Mouse (Mus musculus): ENCODE data around the gene Srebf1. TPM values are rescaled to one million over a fixed set of nuclear protein-coding genes. Genes with fewer than 3 reads are reported as not detected.

Srebf1 gene
- polyA plus RNA-seq, 1 experiment, result 192 TPM

DNA sequence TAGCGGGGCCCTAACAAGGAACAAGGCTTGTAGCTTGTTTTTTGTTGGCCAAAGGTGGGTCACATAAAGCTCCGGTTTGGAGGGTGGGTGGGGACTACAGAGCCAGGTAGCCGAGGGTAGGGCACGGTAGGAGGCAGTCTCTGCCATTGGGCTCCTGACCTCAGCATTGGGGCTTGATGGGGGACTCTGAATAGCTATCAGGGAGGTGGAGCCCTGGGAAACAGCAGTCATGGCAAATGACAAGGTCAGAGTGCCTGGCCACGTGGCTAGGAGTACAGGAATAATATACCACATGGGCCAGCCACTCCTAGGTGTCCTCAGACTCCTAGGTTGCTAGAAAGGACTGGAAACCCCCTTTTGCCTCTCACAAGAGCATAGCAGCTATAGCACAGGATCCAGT lies 26.0 kb downstream of the Srebf1 start:
- TF ChIP-seq CEBPB (IDR thresholded peaks at IDR 0.05; ENCODE audit: insufficient read depth, poor library complexity, severe bottlenecking) (no peak), POLR2A (IDR thresholded peaks at IDR 0.05; ENCODE audit: insufficient read length, low read depth) (no peak), POLR2AphosphoS2 (IDR thresholded peaks at IDR 0.05; ENCODE audit: insufficient read length, low read depth) (no peak), MAX (IDR thresholded peaks at IDR 0.05; ENCODE audit: low read depth) (no peak), SRF (IDR thresholded peaks at IDR 0.05; ENCODE audit: control insufficient read depth, insufficient read length, low read depth) (no peak), MYOG (IDR thresholded peaks at IDR 0.05; ENCODE audit: control insufficient read depth in 1 of 3, insufficient read depth in 1 of 3, insufficient read length in 2 of 3, low read depth in 2 of 3) (no peak), MYOD1 (IDR thresholded peaks at IDR 0.05; ENCODE audit: control insufficient read depth in 1 of 3, insufficient read length in 2 of 3, low read depth in 2 of 3) (no peak), TCF12 (IDR thresholded peaks at IDR 0.05; ENCODE audit: insufficient read depth, poor library complexity, severe bottlenecking) (no peak), USF1 (IDR thresholded peaks at IDR 0.05; ENCODE audit: low read depth) (no peak), REST (IDR thresholded peaks at IDR 0.05; ENCODE audit: insufficient read depth, insufficient read length) (no peak), E2F4 (IDR thresholded peaks at IDR 0.05; ENCODE audit: insufficient read depth) (no peak), TCF3 (IDR thresholded peaks at IDR 0.05; ENCODE audit: insufficient read length, low read depth) (no peak)
- no peak overlapping the region for H3K4me3 ChIP-seq
- no peaks in the 10 kb centered on the region for H3K79me2 ChIP-seq (ENCODE audit: control insufficient read depth, insufficient read depth)

GRCm38 (mm10) chr11:60195108-60195507 lies 27.3 kb downstream of the Srebf1 start:
- TF ChIP-seq TCF3 (IDR thresholded peaks at IDR 0.05; ENCODE audit: insufficient read length, low read depth) (no peak), REST (IDR thresholded peaks at IDR 0.05; ENCODE audit: insufficient read depth, insufficient read length) (no peak), SRF (IDR thresholded peaks at IDR 0.05; ENCODE audit: control insufficient read depth, insufficient read length, low read depth) (no peak), TCF12 (IDR thresholded peaks at IDR 0.05; ENCODE audit: insufficient read depth, poor library complexity, severe bottlenecking) (no peak), MYOD1 (IDR thresholded peaks at IDR 0.05; ENCODE audit: control insufficient read depth in 1 of 3, insufficient read length in 2 of 3, low read depth in 2 of 3) (no peak), USF1 (IDR thresholded peaks at IDR 0.05; ENCODE audit: low read depth) (no peak), MAX (IDR thresholded peaks at IDR 0.05; ENCODE audit: low read depth) (no peak), POLR2A (IDR thresholded peaks at IDR 0.05; ENCODE audit: insufficient read length, low read depth) (no peak), CEBPB (IDR thresholded peaks at IDR 0.05; ENCODE audit: insufficient read depth, poor library complexity, severe bottlenecking) (no peak), POLR2AphosphoS2 (IDR thresholded peaks at IDR 0.05; ENCODE audit: insufficient read length, low read depth) (no peak), MYOG (IDR thresholded peaks at IDR 0.05; ENCODE audit: control insufficient read depth in 1 of 3, insufficient read depth in 1 of 3, insufficient read length in 2 of 3, low read depth in 2 of 3) (no peak), E2F4 (IDR thresholded peaks at IDR 0.05; ENCODE audit: insufficient read depth) (no peak)
- H3K4me2 ChIP-seq (ENCODE audit: low read depth), result no peak overlapping the region
- H3ac ChIP-seq (ENCODE audit: control insufficient read depth, insufficient read length), result no peak overlapping the region
- H3K79me2 ChIP-seq (ENCODE audit: control insufficient read depth, insufficient read depth), result no peaks in the 10 kb centered on the region
- H3K27me3 ChIP-seq (ENCODE audit: control insufficient read depth, insufficient read depth, insufficient read length), result no peaks in the 10 kb centered on the region
- H3K4me3 ChIP-seq, result no peak overlapping the region
- H3K36me3 ChIP-seq (ENCODE audit: control insufficient read depth, insufficient read depth), result no peaks in the 10 kb centered on the region

More for the DNA sequence above, 26.0 kb downstream of the Srebf1 start:
- H3K36me3 ChIP-seq (ENCODE audit: control insufficient read depth, insufficient read depth), result no peaks in the 10 kb centered on the region
- no peak overlapping the region for H3K4me2 ChIP-seq (ENCODE audit: low read depth)
- no peaks in the 10 kb centered on the region for H3K27me3 ChIP-seq (ENCODE audit: control insufficient read depth, insufficient read depth, insufficient read length)
- no peak overlapping the region for H3ac ChIP-seq (ENCODE audit: control insufficient read depth, insufficient read length)

GRCm38 (mm10) chr11:60193556-60193955 lies 28.8 kb downstream of the Srebf1 start:
- Histone ChIP-seq H3K36me3 (ENCODE audit: control insufficient read depth, insufficient read depth) (no peaks in the 10 kb centered on the region), H3K4me2 (ENCODE audit: low read depth) (no peak overlapping the region), H3K4me3 (no peak overlapping the region), H3K79me2 (ENCODE audit: control insufficient read depth, insufficient read depth) (no peaks in the 10 kb centered on the region), H3ac (ENCODE audit: control insufficient read depth, insufficient read length) (no peak overlapping the region), H3K27me3 (ENCODE audit: control insufficient read depth, insufficient read depth, insufficient read length) (no peaks in the 10 kb centered on the region)
- TF ChIP-seq MYOD1 (IDR thresholded peaks at IDR 0.05; ENCODE audit: control insufficient read depth in 1 of 3, insufficient read length in 2 of 3, low read depth in 2 of 3), result no peak
- peak; percentile 91 for TF ChIP-seq POLR2AphosphoS2 (IDR thresholded peaks at IDR 0.05; ENCODE audit: insufficient read length, low read depth)
- TF ChIP-seq E2F4 (IDR thresholded peaks at IDR 0.05; ENCODE audit: insufficient read depth), result no peak
- TF ChIP-seq MAX (IDR thresholded peaks at IDR 0.05; ENCODE audit: low read depth), result no peak

DNA sequence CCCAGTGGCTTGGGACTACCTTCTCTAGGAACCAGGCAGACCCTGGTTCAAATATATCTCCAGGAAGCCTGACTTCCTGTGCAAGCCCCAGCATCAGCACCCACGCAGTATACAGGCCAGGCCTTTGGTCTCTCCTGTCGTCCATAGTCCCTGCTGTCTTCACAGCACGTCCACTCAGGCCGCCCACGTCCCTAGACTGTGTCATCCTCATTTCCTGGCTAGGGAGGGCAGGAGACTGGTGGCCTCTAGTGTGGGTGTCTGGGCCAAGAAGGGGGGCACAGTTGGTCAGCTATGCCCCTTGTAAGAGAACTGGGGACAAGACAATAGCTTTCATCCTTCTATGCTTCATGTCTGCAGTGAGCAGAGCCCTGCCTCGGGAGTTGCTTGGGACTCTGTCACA lies 29.8 kb downstream of the Srebf1 start:
- Histone ChIP-seq H3K4me2 (ENCODE audit: low read depth) (no peak overlapping the region), H3K36me3 (ENCODE audit: control insufficient read depth, insufficient read depth) (no peaks in the 10 kb centered on the region), H3ac (ENCODE audit: control insufficient read depth, insufficient read length) (no peak overlapping the region), H3K27me3 (ENCODE audit: control insufficient read depth, insufficient read depth, insufficient read length) (no peaks in the 10 kb centered on the region), H3K79me2 (ENCODE audit: control insufficient read depth, insufficient read depth) (no peaks in the 10 kb centered on the region), H3K4me3 (no peak overlapping the region)
- no peak for TF ChIP-seq TCF12 (IDR thresholded peaks at IDR 0.05; ENCODE audit: insufficient read depth, poor library complexity, severe bottlenecking)
- TF ChIP-seq POLR2AphosphoS2 (IDR thresholded peaks at IDR 0.05; ENCODE audit: insufficient read length, low read depth), result peak; percentile 72

DNA sequence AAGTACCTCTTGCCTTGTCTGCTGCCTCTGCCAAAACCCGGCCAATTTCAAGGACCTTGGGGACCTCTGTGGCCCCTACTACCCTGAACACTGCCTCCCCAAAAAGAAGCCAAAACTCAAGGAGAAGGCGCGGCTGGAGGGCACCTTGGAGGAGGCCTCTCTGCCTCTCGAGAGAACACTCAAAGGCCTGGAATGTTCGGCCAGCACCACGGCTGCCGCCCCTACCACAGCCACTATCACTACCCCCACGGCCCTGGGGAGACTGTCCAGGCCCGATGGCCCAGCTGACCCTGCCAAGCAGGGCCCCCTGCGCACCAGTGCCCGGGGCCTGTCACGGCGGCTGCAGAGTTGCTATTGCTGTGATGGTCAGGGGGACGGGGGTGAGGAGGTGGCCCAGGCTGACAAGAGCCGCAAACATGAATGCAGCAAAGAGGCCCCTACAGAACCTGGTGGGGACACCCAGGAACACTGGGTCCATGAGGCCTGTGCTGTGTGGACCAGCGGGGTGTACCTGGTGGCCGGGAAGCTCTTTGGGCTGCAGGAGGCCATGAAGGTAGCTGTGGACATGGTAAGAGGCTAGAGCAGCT lies 32.2 kb downstream of the Srebf1 start:
- Histone ChIP-seq H3K4me2 (ENCODE audit: low read depth) (no peak overlapping the region), H3K4me3 (no peak overlapping the region), H3K79me2 (ENCODE audit: control insufficient read depth, insufficient read depth) (no peaks in the 10 kb centered on the region), H3ac (ENCODE audit: control insufficient read depth, insufficient read length) (no peak overlapping the region), H3K27me3 (ENCODE audit: control insufficient read depth, insufficient read depth, insufficient read length) (no peaks in the 10 kb centered on the region), H3K36me3 (ENCODE audit: control insufficient read depth, insufficient read depth) (no peaks in the 10 kb centered on the region)
- TF ChIP-seq CEBPB (IDR thresholded peaks at IDR 0.05; ENCODE audit: insufficient read depth, poor library complexity, severe bottlenecking), result no peak
- TF ChIP-seq SRF (IDR thresholded peaks at IDR 0.05; ENCODE audit: control insufficient read depth, insufficient read length, low read depth), result no peak
- no peak for TF ChIP-seq MAX (IDR thresholded peaks at IDR 0.05; ENCODE audit: low read depth)
- no peak for TF ChIP-seq USF1 (IDR thresholded peaks at IDR 0.05; ENCODE audit: low read depth)
- no peak for TF ChIP-seq E2F4 (IDR thresholded peaks at IDR 0.05; ENCODE audit: insufficient read depth)
- TF ChIP-seq POLR2A (IDR thresholded peaks at IDR 0.05; ENCODE audit: insufficient read length, low read depth), result no peak
- no peak for TF ChIP-seq REST (IDR thresholded peaks at IDR 0.05; ENCODE audit: insufficient read depth, insufficient read length)
- no peak for TF ChIP-seq TCF3 (IDR thresholded peaks at IDR 0.05; ENCODE audit: insufficient read length, low read depth)
- TF ChIP-seq MYOG (IDR thresholded peaks at IDR 0.05; ENCODE audit: control insufficient read depth in 1 of 3, insufficient read depth in 1 of 3, insufficient read length in 2 of 3, low read depth in 2 of 3), result no peak
- no peak for TF ChIP-seq MYOD1 (IDR thresholded peaks at IDR 0.05; ENCODE audit: control insufficient read depth in 1 of 3, insufficient read length in 2 of 3, low read depth in 2 of 3)
- no peak for TF ChIP-seq POLR2AphosphoS2 (IDR thresholded peaks at IDR 0.05; ENCODE audit: insufficient read length, low read depth)
- TF ChIP-seq TCF12 (IDR thresholded peaks at IDR 0.05; ENCODE audit: insufficient read depth, poor library complexity, severe bottlenecking), result no peak
